Mouse (Mus musculus): ENCODE results near the gene Jup.

DNA sequence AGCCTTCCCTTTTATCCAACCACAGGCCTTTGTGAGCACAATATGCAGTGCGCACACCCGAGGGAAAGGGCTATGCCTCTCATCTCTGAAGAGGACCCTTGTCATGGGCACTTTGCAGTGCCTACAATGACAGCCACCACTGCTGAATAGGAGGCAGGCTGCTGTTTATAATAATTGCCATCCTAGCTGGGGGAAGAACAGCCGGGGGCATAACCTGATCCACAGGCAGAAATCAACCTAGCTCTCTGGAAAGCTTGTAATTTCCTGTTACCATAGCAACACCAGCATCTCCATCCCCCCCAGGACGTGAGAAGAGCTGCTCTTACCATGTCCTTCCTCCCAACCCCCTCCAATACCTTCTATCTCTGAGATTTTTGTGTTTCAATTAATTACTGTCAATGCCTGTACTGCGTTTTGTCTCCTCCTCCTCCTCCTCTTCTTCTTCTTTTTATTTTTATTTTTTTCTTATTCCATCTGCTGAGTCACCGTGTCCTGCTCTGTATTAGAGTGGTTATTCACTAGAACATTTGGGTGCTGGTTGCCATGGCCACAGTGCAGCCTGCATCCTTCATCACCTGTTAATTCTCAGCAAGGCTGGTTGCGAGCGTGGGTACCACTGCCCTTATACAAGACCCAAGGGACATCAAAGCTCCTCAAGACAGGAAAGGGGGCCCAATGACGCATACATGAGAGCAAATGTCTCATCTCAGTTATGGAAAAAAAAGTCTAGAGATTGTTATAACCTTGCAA, 64.6 kb downstream of the Jup start:
- TF ChIP-seq CTCF (IDR thresholded peaks at IDR 0.05; ENCODE audit: low read depth, low read length) (no peak), POLR2A (IDR thresholded peaks at IDR 0.05; ENCODE audit: borderline replicate concordance, low read depth, low read length) (no peak)
